Mouse (Mus musculus) lung, adult 2 months (tissue): ENCODE data around the gene Pfkfb3. TPM values are rescaled to one million over a fixed set of nuclear protein-coding genes. Genes with fewer than 3 reads are reported as not detected.

ENCODE experiments used
- DNase-seq: peaks from one replicate; pipeline ENCODE4 v3.0.0; 2022
- H3K4me1 ChIP-seq: fragments of 200-500 bp; 2 replicates; pipeline ENCODE4 v1.6.1; 2011; ENCODE audit warnings: low read length; ENCODE audit not compliant: control insufficient read depth, insufficient read depth
- H3K4me3 ChIP-seq: fragments of 200-500 bp; replicated peaks from 2 replicates; pipeline ENCODE3; 2011; ENCODE audit warnings: low read depth, mild to moderate bottlenecking, control low read depth, low read length; ENCODE audit errors: extremely low read depth
- CTCF ChIP-seq: fragments of 200-500 bp; IDR thresholded peaks from 2 replicates; pipeline ENCODE4 v1.5.1; 2011; ENCODE audit warnings: mild to moderate bottlenecking, low read length, control low read depth; ENCODE audit not compliant: insufficient read depth
- POLR2A ChIP-seq: fragments of 200-500 bp; IDR thresholded peaks from 2 replicates; pipeline ENCODE4 v1.6.1; 2011; ENCODE audit warnings: low read depth, mild to moderate bottlenecking, control low read depth, low read length, borderline replicate concordance; ENCODE audit errors: extremely low read depth
- WGBS: fragments of 180-500 bp; shearing (Covaris S2); methylation state at CpG from one replicate; pipeline ENCODE4 v1.1.7; 2018; 5-methylcytosine and 5-hydroxymethylcytosine counted together
- polyA plus RNA-seq: library from polyadenylated mRNA; depleted of rRNA; stranded (reverse); fragments of >200 nt; gene quantifications from 2 replicates; pipeline ENCODE4 v1.2.3, GENCODE M21; 2012

The Pfkfb3 gene
- polyA plus RNA-seq, 1 experiment: 40.2 TPM

DNA sequence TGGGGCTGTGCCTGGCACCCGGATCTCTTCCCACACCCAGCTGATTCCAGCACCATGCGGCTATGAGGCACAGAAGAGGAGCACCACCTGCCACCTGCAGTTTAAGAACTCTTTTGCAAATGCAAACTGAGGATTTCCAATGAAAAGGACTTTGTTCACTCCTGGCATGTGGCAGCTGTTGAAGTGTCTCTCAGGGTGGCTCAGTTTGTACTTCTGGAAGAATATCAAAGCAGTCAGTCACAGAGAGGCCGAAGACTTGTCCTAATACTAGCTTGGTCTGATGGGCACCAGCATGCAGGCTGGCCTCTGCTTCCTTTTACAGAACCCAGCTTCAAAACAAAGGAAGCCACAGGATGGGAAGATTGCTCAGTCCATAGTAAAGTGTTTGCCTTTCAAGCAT is 62.4 kb downstream of the Pfkfb3 start:
- Histone ChIP-seq H3K4me3 (no peak overlapping the region), H3K4me1 (peaks cover 8% of the 10 kb centered on the region)
- WGBS: 54% methylated on average over 3 of the region's 3 CpGs
- TF ChIP-seq CTCF: no peak
- no peak for TF ChIP-seq POLR2A
- no peak for DNase-seq

DNA sequence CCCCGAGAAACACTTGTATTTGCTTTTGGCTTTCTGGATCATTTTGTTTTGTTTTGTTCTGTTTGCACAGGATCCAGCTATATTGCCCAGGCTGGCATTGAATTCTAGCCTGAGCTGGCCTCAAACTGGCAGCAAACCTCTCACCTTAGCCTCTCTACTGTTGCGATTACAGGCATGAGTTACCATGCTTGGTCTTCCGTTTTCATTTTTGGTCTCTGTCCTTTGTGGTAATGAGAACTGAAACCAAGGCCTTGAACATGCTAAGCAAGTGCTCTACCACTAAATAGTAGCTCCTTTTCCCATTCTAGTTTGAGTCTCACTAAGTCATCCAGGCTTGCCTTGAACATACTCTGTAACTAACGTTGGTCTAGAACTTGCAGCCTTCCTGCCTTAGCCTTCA is 63.3 kb downstream of the Pfkfb3 start:
- 77% methylated on average over 4 of the region's 4 CpGs for WGBS
- no peak for DNase-seq
- peaks cover 5% of the 10 kb centered on the region; the same call in 1 of the 2 replicates for H3K4me1 ChIP-seq
- no peak for TF ChIP-seq CTCF
- no peak for TF ChIP-seq POLR2A
- no peak overlapping the region for H3K4me3 ChIP-seq

DNA sequence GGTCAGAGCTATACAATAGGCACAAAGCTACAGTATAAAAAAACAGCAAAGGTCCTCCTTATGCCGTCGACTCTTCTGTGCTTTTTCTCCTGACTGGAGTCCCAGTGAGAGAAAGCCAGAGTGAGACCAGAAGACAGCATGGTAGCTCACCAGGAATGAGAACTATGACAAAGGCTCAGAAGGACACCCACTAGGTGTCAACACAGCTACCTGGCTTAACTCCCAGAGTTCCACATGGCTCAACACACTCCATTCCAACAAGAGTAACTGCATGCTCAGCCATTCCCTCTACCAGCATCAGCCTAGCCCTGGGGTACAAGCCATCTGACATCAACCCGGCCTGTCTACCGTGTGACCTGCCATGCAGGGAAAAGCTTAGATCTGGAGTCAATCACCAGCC is 70.7 kb downstream of the Pfkfb3 start:
- DNase-seq: no peak
- H3K4me3 ChIP-seq: no peak overlapping the region
- no peak for TF ChIP-seq POLR2A
- no peak for TF ChIP-seq CTCF
- no peaks in the 10 kb centered on the region for H3K4me1 ChIP-seq
- 90% methylated on average over 4 of the region's 4 CpGs for WGBS

DNA sequence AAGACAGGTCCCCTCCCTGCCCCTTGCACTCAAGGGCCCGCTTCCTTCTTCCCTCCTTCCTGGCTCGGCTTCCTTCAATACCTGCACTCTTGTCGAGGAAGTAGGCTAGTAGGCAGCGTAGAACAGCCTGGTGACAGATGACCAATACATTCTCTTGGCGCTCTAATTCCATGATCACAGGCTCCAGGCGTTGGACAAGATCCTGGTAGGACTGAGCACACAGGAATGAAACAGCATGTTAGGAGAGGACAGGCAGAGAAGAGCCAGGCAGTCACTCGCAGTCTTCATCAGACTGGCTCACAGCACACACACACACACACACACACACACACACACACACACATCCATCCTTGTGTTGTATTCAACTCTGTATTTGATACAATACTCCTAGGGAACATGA is 71.5 kb downstream of the Pfkfb3 start:
- WGBS: 86% methylated on average over 7 of the region's 7 CpGs
- Histone ChIP-seq H3K4me3 (no peak overlapping the region), H3K4me1 (no peaks in the 10 kb centered on the region)
- no peak for DNase-seq
- TF ChIP-seq POLR2A (no peak), CTCF (no peak)

DNA sequence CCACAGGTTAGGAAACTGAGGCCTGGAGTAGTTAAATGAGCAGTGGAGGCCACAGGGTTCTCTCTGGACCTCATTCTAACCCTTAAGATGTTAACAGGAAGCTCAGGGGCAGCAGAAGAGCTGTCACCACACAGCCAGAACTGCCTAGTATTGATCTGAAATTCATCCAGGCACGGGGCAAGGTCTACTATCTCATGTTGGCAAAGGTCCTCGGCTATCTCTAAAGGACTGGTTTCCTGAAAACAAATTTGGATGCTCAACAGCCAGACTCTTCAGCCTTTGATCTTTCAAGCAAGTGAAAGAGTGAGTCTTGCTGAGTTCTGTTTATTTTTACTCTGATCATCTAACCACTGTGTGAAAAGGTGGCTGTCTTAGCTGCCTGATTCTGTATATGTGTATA is 74.9 kb downstream of the Pfkfb3 start:
- H3K4me1 ChIP-seq: no peaks in the 10 kb centered on the region
- 67% methylated on average over 2 of the region's 2 CpGs for WGBS
- no peak for TF ChIP-seq CTCF
- TF ChIP-seq POLR2A: no peak

DNA sequence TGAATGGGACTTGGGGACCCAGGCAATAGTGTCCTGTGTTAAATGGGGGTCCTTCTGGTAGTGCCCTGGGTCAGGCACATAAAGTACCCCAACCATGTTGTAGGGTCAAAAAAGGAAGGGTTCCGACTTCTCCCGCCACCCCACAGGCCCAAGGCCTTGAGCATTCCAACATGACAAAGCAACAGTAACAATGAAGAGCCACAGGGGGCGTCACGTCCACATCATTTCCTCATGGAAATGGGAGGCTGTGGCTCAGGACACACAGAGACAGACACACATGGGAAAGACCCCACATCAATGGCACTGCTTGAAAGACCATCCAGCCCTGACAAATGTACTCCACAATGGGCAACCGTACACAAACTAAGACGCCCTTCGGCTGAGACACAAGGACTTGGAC is 78.6 kb downstream of the Pfkfb3 start:
- DNase-seq: no peak
- 95% methylated on average over 7 of the region's 7 CpGs for WGBS
- H3K4me1 ChIP-seq: no peaks in the 10 kb centered on the region
- no peak for TF ChIP-seq CTCF
- no peak for TF ChIP-seq POLR2A
- no peak overlapping the region for H3K4me3 ChIP-seq

More for the DNA sequence above, 74.9 kb downstream of the Pfkfb3 start:
- no peak overlapping the region for H3K4me3 ChIP-seq
- DNase-seq: no peak

DNA sequence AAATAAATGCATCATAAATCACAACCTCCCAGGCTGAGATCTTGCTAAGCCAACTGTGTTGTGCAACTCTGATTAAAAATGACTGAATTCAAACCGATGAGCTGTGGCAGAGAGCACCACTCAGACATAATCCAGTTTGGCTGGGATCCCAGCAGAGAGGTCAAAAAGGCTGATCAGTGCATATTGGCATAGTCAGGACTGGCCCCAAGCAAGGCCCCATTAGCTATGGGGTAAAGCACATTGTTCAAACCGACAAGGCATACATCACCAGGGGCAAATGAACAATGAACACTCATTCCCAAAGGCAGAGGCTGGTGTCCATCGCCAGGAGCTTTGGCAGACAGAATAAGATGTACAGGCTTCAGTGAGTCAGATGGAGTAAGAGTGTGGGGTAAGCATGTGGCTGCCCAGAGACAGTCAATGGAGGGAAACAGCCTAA is 89.2 kb downstream of the Pfkfb3 start:
- no peak for TF ChIP-seq CTCF
- TF ChIP-seq POLR2A: no peak
- WGBS: 54% methylated on average over 3 of the region's 3 CpGs
- no peaks in the 10 kb centered on the region for H3K4me1 ChIP-seq
- no peak for DNase-seq
- H3K4me3 ChIP-seq: no peak overlapping the region

DNA sequence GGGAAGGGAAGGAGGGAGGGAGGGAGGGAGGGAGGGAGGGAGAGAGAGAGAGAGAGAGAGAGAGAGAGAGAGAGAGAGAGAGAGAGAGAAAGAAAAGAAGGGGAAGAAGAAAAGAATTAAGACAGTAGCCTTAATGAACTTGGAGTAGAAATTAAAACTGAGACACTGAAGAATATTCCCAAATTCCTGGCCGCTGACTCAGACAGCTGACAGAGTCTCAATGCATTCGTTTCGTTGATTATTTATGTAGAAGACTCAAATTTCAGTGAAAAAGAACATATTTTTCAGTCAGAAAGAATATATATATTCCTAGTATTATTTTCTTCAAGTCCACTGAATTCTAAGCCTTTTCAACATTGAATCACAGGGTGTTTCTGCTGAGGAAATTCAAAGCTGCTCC is 92.9 kb downstream of the Pfkfb3 start:
- no peak for TF ChIP-seq CTCF
- TF ChIP-seq POLR2A: no peak
- no peak for DNase-seq
- Histone ChIP-seq H3K4me3 (no peak overlapping the region), H3K4me1 (no peaks in the 10 kb centered on the region; the same call in 1 of the 2 replicates)
- WGBS: 52% methylated on average over 3 of the region's 3 CpGs

DNA sequence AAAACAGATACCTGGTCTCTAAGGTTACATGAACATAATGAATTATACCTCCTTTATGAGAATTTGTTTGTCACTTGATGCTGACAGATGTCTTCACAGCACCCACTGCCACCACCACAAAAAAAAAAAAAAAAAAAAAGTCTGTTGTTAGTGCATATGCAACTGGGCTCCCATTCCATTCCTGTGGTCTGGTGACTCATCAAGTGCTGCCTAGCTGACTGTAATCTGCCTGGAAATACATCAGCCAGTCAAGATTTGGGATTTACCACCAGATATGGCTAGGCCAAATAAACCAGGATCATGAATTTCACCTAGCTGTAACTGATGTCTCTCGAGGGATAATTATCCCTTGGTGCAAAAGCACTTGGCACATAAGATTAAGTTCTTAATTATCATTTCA is 95.4 kb downstream of the Pfkfb3 start:
- Histone ChIP-seq H3K4me1 (no peaks in the 10 kb centered on the region; the same call in 1 of the 2 replicates), H3K4me3 (no peak overlapping the region)
- WGBS: 91% methylated on average over 1 of the region's 1 CpGs
- DNase-seq: no peak
- TF ChIP-seq POLR2A (no peak), CTCF (no peak)

DNA sequence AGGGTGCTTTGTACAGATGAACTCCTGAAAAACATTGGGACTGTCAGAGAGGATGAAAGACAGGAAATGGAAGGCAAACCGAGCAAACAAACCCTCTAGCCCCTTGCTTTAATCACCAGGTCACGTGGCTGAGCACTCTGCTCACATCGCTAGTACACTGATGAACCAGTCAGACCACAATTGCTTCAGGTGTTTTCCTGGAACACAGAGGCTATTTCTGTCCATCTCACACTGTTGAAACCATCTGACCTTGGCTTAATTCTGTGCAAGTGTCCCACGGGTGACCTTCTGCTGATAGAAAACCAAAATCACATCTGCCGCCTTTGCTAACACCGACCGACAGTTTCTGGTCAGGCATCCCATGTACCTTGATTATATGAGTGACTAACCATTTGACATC is 96.0 kb downstream of the Pfkfb3 start:
- TF ChIP-seq POLR2A (no peak), CTCF (no peak)
- WGBS: 59% methylated on average over 7 of the region's 7 CpGs
- Histone ChIP-seq H3K4me1 (no peaks in the 10 kb centered on the region; the same call in 1 of the 2 replicates), H3K4me3 (no peak overlapping the region)
- no peak for DNase-seq
